Mouse (Mus musculus): ENCODE data around the gene Wipf3. TPM values are rescaled to one million over a fixed set of nuclear protein-coding genes. Genes with fewer than 3 reads are reported as not detected.

Gene Wipf3
- polyA plus RNA-seq, 1 experiment: not detected

DNA sequence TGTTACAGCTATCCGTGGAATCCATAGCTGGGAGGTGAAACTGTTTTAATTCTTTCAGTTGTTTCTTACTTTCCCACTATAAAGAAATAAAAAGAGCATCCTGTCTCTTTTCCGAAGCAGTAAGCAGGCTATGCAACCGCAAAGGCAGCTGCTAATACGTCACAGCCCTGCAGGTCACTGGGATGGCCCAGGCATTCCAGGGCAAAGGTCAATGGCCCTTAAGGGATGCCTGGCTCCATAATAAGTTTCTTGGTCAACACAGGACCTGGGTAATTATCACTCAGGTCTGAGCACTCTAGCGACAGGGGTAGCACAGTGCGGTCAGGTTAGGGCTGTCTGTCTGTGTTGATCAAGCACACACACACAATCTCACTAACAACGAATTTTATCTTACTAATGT is 61.7 kb downstream of the Wipf3 start:
- no peaks in the 10 kb centered on the region for H3K4me1 ChIP-seq (ENCODE audit: control insufficient read depth, insufficient read depth, low read length)
- TF ChIP-seq CTCF (IDR thresholded peaks at IDR 0.05; ENCODE audit: low read depth, low read length) (no peak), POLR2A (IDR thresholded peaks at IDR 0.05; ENCODE audit: borderline replicate concordance, low read depth, low read length) (no peak)
- no peak overlapping the region for H3K4me3 ChIP-seq (ENCODE audit: insufficient read depth, low read length)
- no peak overlapping the region for H3K27ac ChIP-seq (ENCODE audit: insufficient read depth, low read depth, low read length)

DNA sequence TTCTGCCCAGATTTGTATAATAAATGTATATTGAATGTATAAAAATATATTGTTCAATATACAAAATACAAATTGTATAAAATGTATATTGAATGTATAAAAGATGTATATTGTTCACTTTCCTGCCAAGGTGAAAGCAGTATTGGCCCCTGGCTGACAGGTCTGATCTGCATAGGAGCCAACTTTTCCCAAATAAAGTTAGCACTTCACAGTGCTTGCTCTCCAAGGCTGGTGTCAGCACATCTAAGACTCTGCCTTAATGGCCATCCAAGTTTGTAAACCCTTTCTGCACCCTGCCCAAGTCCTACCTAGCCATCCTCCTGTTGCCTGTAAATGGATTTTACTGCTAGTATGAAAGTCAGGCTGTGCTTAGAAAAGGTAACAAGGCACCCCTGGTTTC is 64.7 kb downstream of the Wipf3 start:
- Histone ChIP-seq H3K4me3 (ENCODE audit: insufficient read depth, low read length) (no peak overlapping the region), H3K27ac (ENCODE audit: insufficient read depth, low read depth, low read length) (no peak overlapping the region), H3K4me1 (ENCODE audit: control insufficient read depth, insufficient read depth, low read length) (no peaks in the 10 kb centered on the region)
- TF ChIP-seq CTCF (IDR thresholded peaks at IDR 0.05; ENCODE audit: low read depth, low read length): no peak
- TF ChIP-seq POLR2A (IDR thresholded peaks at IDR 0.05; ENCODE audit: borderline replicate concordance, low read depth, low read length): no peak

DNA sequence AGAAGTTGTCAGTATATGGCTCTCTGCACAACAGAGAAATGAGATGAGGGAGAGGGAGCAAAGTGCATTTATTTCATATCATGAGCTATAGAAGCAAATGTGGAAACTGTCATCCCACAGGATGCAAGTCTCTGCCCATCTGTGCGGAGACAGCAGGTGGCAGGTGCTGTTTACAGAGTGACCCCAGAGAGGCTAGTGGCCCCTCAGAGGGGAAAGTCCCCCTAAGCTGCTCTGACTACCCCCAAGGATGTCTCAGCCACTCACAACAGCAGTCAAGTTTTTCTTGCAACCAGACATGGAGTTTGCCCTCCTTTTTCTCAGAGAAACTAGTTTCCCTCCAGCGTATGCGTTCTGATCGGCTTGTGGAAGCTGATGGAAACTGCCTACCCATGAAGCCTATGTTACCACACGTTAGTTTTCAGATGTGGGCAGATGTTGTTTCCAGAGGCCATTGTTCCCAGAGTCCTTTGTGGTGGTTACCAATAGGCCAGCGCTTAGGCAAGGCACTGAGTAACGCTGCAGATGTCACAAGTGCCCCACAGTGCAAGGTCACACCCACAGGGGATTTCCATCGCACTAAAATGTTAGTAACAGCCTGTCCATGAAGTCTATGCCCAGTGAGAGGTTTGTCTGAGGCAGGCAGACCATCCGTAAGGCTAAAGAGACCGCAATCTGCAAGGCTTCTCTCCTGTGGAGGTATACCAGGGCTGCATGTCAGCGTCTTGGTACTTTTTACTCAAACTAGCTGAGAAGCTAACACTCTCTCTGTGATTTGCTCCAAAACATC is 65.4 kb downstream of the Wipf3 start:
- no peak overlapping the region for H3K4me3 ChIP-seq (ENCODE audit: insufficient read depth, low read length)
- TF ChIP-seq POLR2A (IDR thresholded peaks at IDR 0.05; ENCODE audit: borderline replicate concordance, low read depth, low read length): no peak
- no peak for TF ChIP-seq CTCF (IDR thresholded peaks at IDR 0.05; ENCODE audit: low read depth, low read length)
- no peak overlapping the region for H3K27ac ChIP-seq (ENCODE audit: insufficient read depth, low read depth, low read length)
- H3K4me1 ChIP-seq (ENCODE audit: control insufficient read depth, insufficient read depth, low read length): no peaks in the 10 kb centered on the region

DNA sequence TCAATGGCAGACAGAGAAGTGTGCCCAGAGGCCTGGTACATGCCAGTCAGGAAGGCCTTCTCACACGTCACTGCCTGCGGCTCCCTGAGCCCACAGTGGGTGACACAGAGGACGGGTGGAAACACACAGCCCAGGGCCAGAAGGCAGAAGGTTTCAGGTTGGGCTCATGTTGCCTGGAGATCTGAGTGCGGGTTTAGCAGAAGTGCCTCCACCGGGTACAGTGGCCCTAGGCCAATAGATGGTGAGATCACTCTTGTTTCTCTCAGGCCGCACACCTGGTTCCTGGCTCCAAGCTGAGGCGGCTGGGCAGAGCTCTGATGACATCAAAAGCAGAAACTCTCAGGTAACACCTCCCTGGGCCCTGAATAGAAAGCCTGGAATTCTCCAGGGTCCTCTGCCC is 66.8 kb downstream of the Wipf3 start:
- no peak overlapping the region for H3K27ac ChIP-seq (ENCODE audit: insufficient read depth, low read depth, low read length)
- TF ChIP-seq POLR2A (IDR thresholded peaks at IDR 0.05; ENCODE audit: borderline replicate concordance, low read depth, low read length) (no peak), CTCF (IDR thresholded peaks at IDR 0.05; ENCODE audit: low read depth, low read length) (no peak)
- H3K4me3 ChIP-seq (ENCODE audit: insufficient read depth, low read length): no peak overlapping the region
- H3K4me1 ChIP-seq (ENCODE audit: control insufficient read depth, insufficient read depth, low read length): no peaks in the 10 kb centered on the region

GRCm38 (mm10) chr6:54502661-54503115 is 73.3 kb downstream of the Wipf3 start:
- H3K4me3 ChIP-seq (ENCODE audit: insufficient read depth, low read length): no peak overlapping the region
- no peak overlapping the region for H3K27ac ChIP-seq (ENCODE audit: insufficient read depth, low read depth, low read length)
- no peaks in the 10 kb centered on the region for H3K4me1 ChIP-seq (ENCODE audit: control insufficient read depth, insufficient read depth, low read length)
- TF ChIP-seq POLR2A (IDR thresholded peaks at IDR 0.05; ENCODE audit: borderline replicate concordance, low read depth, low read length) (no peak), CTCF (IDR thresholded peaks at IDR 0.05; ENCODE audit: low read depth, low read length) (no peak)

GRCm38 (mm10) chr6:54506318-54506717 is 76.9 kb downstream of the Wipf3 start:
- Histone ChIP-seq H3K4me1 (ENCODE audit: control insufficient read depth, insufficient read depth, low read length) (no peaks in the 10 kb centered on the region), H3K27ac (ENCODE audit: insufficient read depth, low read depth, low read length) (no peak overlapping the region), H3K4me3 (ENCODE audit: insufficient read depth, low read length) (no peak overlapping the region)
- no peak for TF ChIP-seq CTCF (IDR thresholded peaks at IDR 0.05; ENCODE audit: low read depth, low read length)
- no peak for TF ChIP-seq POLR2A (IDR thresholded peaks at IDR 0.05; ENCODE audit: borderline replicate concordance, low read depth, low read length)

DNA sequence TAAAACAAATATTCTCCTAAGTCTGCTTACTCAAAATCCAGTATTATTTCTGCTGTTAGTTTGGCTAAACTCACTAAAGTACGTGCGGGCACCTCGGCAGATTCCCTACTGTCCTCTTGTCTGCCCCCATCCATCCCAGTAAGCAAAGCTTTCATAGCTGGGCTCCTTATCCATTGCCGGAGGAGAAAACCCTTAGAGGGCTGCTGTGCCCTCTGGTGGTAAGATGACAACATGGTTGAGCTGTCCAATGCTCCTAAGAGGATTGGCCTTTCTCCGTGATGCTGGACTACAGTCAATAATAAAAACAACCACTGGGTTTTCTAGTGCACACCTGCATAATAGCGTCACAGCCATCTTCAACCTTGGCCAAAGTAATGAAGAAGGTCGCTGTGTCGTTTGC is 77.6 kb downstream of the Wipf3 start:
- no peak for TF ChIP-seq CTCF (IDR thresholded peaks at IDR 0.05; ENCODE audit: low read depth, low read length)
- TF ChIP-seq POLR2A (IDR thresholded peaks at IDR 0.05; ENCODE audit: borderline replicate concordance, low read depth, low read length): no peak
- no peak overlapping the region for H3K4me3 ChIP-seq (ENCODE audit: insufficient read depth, low read length)
- no peaks in the 10 kb centered on the region for H3K4me1 ChIP-seq (ENCODE audit: control insufficient read depth, insufficient read depth, low read length)
- no peak overlapping the region for H3K27ac ChIP-seq (ENCODE audit: insufficient read depth, low read depth, low read length)

- TF ChIP-seq CTCF (IDR thresholded peaks at IDR 0.05; ENCODE audit: low read depth, low read length) (no peak), POLR2A (IDR thresholded peaks at IDR 0.05; ENCODE audit: borderline replicate concordance, low read depth, low read length) (no peak)
- no peak overlapping the region for H3K27ac ChIP-seq (ENCODE audit: insufficient read depth, low read depth, low read length)
- H3K4me3 ChIP-seq (ENCODE audit: insufficient read depth, low read length): no peak overlapping the region
- H3K4me1 ChIP-seq (ENCODE audit: control insufficient read depth, insufficient read depth, low read length): no peaks in the 10 kb centered on the region
These were observed 78.4 kb downstream of the Wipf3 start for GRCm38 (mm10) chr6:54507808-54508207.

DNA sequence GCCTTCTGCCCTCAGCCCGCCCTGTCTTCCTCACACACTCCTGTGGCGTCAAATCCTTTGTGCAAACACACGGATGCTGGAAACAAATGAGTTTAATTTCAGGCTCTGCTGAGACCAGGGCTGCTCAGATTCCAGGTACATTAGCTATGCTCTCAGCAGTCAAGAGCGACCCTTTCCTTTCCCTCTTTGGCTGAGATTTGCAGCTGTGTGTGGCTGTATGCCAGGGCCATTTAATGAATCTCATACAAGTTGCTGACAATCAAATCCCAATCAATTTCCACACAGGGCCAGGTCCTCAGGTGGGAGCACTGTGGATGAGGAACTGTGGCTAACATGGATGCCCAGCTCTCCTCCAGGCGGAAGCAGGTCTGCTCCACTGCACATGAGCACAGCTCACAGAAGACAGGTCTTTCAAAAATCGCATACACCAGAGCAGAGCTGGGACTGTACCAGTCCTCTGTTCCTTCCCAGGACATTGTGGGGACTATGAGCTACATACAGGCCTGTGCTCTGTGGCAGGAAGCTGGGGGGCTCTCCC is 78.9 kb downstream of the Wipf3 start:
- no peak overlapping the region for H3K27ac ChIP-seq (ENCODE audit: insufficient read depth, low read depth, low read length)
- H3K4me1 ChIP-seq (ENCODE audit: control insufficient read depth, insufficient read depth, low read length): no peaks in the 10 kb centered on the region
- no peak for TF ChIP-seq CTCF (IDR thresholded peaks at IDR 0.05; ENCODE audit: low read depth, low read length)
- no peak for TF ChIP-seq POLR2A (IDR thresholded peaks at IDR 0.05; ENCODE audit: borderline replicate concordance, low read depth, low read length)
- H3K4me3 ChIP-seq (ENCODE audit: insufficient read depth, low read length): no peak overlapping the region

GRCm38 (mm10) chr6:54509264-54509663 is 79.9 kb downstream of the Wipf3 start:
- Histone ChIP-seq H3K4me1 (ENCODE audit: control insufficient read depth, insufficient read depth, low read length) (no peaks in the 10 kb centered on the region), H3K4me3 (ENCODE audit: insufficient read depth, low read length) (no peak overlapping the region), H3K27ac (ENCODE audit: insufficient read depth, low read depth, low read length) (no peak overlapping the region)
- no peak for TF ChIP-seq POLR2A (IDR thresholded peaks at IDR 0.05; ENCODE audit: borderline replicate concordance, low read depth, low read length)
- no peak for TF ChIP-seq CTCF (IDR thresholded peaks at IDR 0.05; ENCODE audit: low read depth, low read length)
